Mouse (Mus musculus) limb, embryonic 13.5 days (tissue): ENCODE measurements around the gene Csf2. TPM values are rescaled to one million over a fixed set of nuclear protein-coding genes. Genes with fewer than 3 reads are reported as not detected.

Experiments
- ATAC-seq: fragments of 200-750 bp; cut with Nextera tagmentation; 2 replicates; pipeline ENCODE4 v1.8.0; 2017; ENCODE audit warnings: low read depth, moderate number of reproducible peaks, moderate TSS enrichment; ENCODE audit not compliant: low FRiP score
- H3K27ac ChIP-seq: fragments of 300-500 bp; sonication (generic); 2 replicates; pipeline ENCODE4 v1.5.1; 2015; ENCODE audit warnings: inconsistent platforms, mild to moderate bottlenecking, moderate library complexity
- H3K27me3 ChIP-seq: fragments of 300-500 bp; sonication (generic); 2 replicates; pipeline ENCODE4 v1.6.1; 2015; ENCODE audit warnings: mild to moderate bottlenecking, inconsistent platforms
- H3K36me3 ChIP-seq: fragments of 300-500 bp; sonication (generic); 2 replicates; pipeline ENCODE4 v1.6.1; 2015; ENCODE audit warnings: inconsistent platforms, mild to moderate bottlenecking, moderate library complexity
- H3K4me1 ChIP-seq: fragments of 300-500 bp; sonication (generic); 2 replicates; pipeline ENCODE4 v1.6.1; 2015; ENCODE audit warnings: inconsistent platforms
- H3K4me2 ChIP-seq: fragments of 300-500 bp; sonication (generic); replicated peaks from 2 replicates; pipeline ENCODE4 v1.6.1; 2015; ENCODE audit warnings: inconsistent platforms, mild to moderate bottlenecking, moderate library complexity
- H3K4me3 ChIP-seq: fragments of 300-500 bp; sonication (generic); 2 replicates; pipeline ENCODE4 v1.5.1; 2015; ENCODE audit warnings: moderate library complexity, mild to moderate bottlenecking, inconsistent platforms
- H3K9ac ChIP-seq: fragments of 300-500 bp; sonication (generic); 2 replicates; pipeline ENCODE4 v1.6.1; 2015; ENCODE audit warnings: mild to moderate bottlenecking, inconsistent platforms
- H3K9me3 ChIP-seq: fragments of 300-500 bp; sonication (generic); 2 replicates; pipeline ENCODE4 v1.6.1; 2016; ENCODE audit warnings: inconsistent platforms
- WGBS: fragments of 180-500 bp; shearing (Covaris S2); methylation state at CpG from one replicate; pipeline ENCODE4 v1.1.7; 2015; 5-methylcytosine and 5-hydroxymethylcytosine counted together
- polyA plus RNA-seq: library from polyadenylated mRNA; unstranded; fragments of >200 nt; fragmentation: Nextera tagmentation; extraction: Ambion mirVana; gene quantifications from 2 replicates; pipeline ENCODE4 v1.2.1, GENCODE M21; 2015

The Csf2 gene
- polyA plus RNA-seq, 1 experiment from 2014 or later: not detected

DNA sequence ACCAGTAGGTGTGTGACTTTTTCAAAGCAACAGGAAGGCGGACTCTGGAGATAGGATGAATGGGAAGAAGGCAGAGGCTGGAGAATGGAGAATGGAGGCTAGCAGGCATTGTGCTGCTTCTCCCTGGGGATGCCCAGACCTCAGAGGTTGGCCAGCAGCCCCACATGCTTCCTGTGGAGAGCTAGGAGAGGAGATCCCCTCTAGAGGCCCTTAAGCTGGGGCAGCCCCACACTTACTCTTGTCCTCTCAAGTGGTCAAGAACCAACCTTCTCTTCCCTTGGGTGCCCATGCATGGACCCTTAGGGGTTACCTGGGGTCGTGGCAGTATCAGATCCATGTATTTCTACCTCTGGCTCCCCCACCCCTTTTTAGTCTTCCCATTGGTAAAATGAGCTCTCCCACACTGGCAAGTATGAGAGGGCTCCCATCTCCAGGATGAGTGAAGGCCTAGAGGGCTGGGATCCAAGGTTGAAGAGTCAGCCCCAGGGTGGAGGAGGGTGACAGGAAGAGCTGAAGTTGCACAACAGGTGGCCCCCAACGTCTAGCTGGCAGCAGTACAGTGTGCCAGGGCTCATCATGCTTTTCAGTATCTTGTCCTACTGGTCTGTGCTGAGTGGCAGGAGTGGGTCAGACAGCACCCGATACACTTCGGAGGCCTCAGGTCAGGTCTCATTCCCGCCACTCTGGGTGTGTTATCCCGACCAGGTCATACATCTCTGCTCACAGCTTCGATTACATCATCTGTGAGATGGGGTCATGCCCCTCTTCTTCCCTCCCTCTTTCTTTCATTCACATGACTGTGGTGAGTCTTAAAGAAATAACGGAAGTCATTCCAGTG lies 25.6 kb downstream of the Csf2 start:
- Histone ChIP-seq H3K27me3 (no peaks in the 10 kb centered on the region), H3K9ac (no peak overlapping the region), H3K9me3 (no peaks in the 10 kb centered on the region), H3K4me1 (no peaks in the 10 kb centered on the region), H3K27ac (no peak overlapping the region), H3K4me2 (no peak overlapping the region), H3K36me3 (no peaks in the 10 kb centered on the region), H3K4me3 (no peak overlapping the region)
- 84% methylated on average over 9 of the region's 9 CpGs for WGBS
- ATAC-seq: no peak

DNA sequence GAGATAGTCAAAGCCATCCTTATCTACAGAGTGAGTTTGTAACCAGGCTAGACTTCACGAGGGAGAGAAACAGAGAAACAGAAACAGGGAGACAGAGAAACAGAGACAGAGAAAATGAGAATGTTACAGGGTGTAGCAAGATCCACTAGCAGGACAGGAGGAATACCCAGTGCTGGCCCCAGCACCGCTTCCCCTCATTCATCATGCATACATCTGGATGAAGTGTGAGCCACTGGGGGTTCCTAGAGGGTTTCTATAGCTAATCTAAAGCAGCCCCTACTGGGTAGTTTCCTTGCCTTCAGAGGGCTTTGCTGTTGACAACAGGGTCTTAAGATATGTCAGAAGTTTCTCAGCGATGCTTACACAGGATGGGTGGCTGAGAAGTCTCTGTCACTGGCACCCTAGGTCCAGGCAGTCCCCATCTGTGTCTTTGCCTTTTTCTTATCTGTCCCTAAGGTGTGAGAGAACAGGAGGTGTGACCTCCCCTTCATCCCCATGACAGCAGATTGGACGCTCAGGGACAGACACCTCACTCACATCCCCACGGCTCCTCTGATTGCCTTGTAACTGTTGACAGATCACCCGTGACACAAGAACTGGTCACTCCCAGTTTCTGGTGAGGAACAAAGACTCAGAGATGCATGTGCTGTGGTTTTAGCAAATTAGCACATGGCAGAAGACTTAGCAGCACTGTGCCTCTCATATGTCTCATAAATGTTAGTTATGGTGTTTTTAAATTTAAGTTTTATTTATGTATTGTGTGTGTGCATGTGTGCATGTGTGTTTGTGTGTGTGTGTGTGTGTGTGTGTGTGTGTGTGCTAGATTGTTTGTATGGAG lies 29.3 kb downstream of the Csf2 start:
- Histone ChIP-seq H3K27ac (no peak overlapping the region), H3K27me3 (no peaks in the 10 kb centered on the region), H3K4me1 (no peaks in the 10 kb centered on the region), H3K4me2 (no peak overlapping the region), H3K4me3 (no peak overlapping the region), H3K9me3 (no peaks in the 10 kb centered on the region), H3K36me3 (no peaks in the 10 kb centered on the region), H3K9ac (no peak overlapping the region)
- ATAC-seq: no peak
- 39% methylated on average over 6 of the region's 6 CpGs for WGBS

DNA sequence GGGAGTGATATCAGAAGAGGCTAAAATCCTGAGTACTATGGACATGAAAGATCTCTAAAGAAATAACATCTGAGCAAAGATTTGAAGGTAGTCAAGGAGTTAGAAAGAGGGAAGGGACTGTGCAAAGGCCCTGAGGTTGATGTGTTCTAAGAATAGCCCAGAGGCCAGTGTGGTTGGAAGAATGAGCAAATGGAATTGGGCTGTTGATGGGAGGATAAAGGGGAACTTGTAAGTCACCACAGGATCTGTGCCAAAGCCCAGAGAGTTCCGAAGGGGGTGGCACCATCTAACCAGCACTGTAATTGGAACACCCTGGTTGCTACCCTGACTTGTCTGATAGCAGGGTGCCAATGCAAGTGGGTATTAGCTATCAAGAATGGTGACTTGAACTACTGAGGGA lies 30.3 kb downstream of the Csf2 start:
- Histone ChIP-seq H3K36me3 (no peaks in the 10 kb centered on the region), H3K4me3 (no peak overlapping the region), H3K27ac (no peak overlapping the region), H3K4me1 (no peaks in the 10 kb centered on the region), H3K27me3 (no peaks in the 10 kb centered on the region), H3K9me3 (no peaks in the 10 kb centered on the region), H3K4me2 (no peak overlapping the region), H3K9ac (no peak overlapping the region)
- no peak for ATAC-seq
- WGBS: 92% methylated on average over 1 of the region's 1 CpGs

DNA sequence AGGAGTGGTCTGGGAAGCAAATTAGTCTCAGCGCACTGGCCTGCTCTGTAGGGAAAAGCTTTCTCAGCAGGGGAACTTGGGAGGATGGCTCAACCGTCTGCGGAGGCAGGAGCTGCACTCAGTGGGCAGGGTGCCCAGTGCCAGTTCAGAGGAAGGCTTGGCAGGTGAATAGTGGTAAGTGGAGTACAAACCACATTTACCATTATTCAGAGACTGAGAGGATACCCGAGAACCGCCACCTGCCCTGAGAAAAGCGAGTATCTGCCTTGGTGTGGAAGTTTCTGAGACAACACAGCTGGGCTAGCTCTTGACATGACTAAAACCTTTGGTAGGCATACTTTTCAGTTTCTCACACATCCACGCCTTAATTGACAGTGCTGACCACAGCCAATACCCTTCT lies 32.1 kb downstream of the Csf2 start:
- 62% methylated on average over 7 of the region's 7 CpGs for WGBS
- no peak overlapping the region for H3K27ac ChIP-seq
- H3K9me3 ChIP-seq: no peaks in the 10 kb centered on the region
- no peak overlapping the region for H3K4me3 ChIP-seq
- no peaks in the 10 kb centered on the region for H3K4me1 ChIP-seq
- H3K9ac ChIP-seq: no peak overlapping the region
- no peaks in the 10 kb centered on the region for H3K27me3 ChIP-seq
- H3K36me3 ChIP-seq: no peaks in the 10 kb centered on the region
- H3K4me2 ChIP-seq: no peak overlapping the region
- ATAC-seq: no peak

DNA sequence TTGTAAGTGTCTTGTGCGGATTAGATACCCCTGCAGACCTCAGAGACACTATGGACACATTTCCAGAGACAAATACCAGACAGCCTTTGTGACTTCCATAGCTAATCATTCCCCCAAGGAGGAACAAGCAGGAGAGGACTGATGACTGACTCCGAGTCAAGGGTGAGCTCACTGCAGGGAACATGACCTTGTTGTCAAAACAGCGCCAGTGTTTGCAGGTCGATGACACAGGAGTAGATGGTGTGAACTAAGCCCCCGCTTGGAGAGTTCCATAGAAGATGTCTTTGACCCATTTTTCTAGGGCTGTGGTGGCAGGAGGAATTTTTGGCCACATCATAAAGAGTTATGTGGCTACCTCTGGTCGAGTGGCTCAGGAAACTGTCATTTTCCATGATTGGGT lies 33.4 kb downstream of the Csf2 start:
- 74% methylated on average over 6 of the region's 6 CpGs for WGBS

DNA sequence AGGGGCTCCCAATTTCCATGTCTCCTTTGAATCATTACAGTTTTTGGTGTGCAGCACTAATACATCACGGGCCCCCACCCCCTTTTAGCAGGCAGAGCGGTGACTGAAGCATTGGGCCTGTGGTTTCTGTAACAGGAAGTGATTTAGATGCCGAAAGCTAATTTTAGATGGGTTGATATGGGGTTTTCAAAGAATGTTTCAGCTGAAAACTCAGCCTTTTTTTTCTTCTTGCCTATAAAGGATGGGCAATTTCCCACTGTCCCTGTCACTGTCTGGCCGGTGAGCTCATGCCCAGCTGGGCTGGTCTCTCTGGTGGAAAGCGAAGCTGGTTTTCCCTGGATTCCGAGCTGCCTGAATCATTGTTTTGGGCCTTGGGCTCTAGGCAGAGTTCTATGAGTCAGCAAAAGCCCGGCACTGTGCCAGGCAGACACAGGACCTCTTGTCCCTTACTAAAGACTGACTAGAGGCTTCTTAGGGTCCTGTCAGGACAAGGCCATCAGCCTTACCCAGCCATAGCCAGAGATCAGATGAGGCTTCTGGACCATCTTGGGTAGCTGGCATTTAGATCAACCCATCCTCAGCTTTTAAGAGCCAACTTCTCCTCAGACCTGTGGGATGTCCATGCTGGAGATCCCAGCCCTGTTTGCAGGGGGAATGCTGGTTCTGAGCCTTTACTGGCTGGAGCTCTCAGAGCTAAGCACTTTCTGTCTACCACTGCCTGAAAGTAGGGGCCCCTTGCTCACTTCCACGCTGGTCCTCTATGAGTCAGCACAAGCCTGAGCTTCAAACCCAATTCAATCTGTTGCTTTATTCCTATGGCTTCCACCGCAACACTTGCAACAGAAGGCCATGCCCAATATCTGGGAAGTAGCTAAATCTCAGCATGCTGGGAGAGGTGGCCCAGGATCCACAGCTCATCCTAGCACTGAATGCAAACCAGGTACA lies 34.7 kb downstream of the Csf2 start:
- Histone ChIP-seq H3K27me3 (no peaks in the 10 kb centered on the region), H3K36me3 (no peaks in the 10 kb centered on the region), H3K9me3 (no peaks in the 10 kb centered on the region), H3K27ac (no peak overlapping the region), H3K4me3 (no peak overlapping the region), H3K4me2 (no peak overlapping the region), H3K9ac (no peak overlapping the region), H3K4me1 (no peaks in the 10 kb centered on the region)
- 78% methylated on average over 9 of the region's 9 CpGs for WGBS
- no peak for ATAC-seq

More for the DNA sequence above, 33.4 kb downstream of the Csf2 start:
- H3K9ac ChIP-seq: no peak overlapping the region
- no peak for ATAC-seq
- no peak overlapping the region for H3K4me3 ChIP-seq
- H3K4me2 ChIP-seq: no peak overlapping the region
- no peak overlapping the region for H3K27ac ChIP-seq
- no peaks in the 10 kb centered on the region for H3K27me3 ChIP-seq
- H3K4me1 ChIP-seq: no peaks in the 10 kb centered on the region
- no peaks in the 10 kb centered on the region for H3K9me3 ChIP-seq
- H3K36me3 ChIP-seq: no peaks in the 10 kb centered on the region

DNA sequence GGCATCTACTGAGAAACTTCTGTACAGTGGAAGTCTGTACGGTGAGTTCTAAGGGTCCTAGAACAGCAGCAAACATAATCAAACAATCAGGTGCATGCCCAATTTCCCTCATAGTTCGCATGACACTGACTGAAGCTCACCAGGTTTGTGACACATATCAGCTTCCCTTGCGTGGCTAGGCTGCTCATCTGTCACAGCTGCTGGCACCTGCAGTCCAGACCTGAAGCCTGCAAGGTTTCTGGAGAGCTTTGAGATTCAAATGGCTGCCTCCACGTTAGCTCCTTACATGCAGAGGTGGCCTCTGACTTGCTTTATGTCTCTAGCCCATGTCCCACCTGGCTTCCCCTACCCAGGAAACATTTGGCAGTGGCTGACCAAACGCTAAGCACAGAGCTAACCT lies 35.8 kb downstream of the Csf2 start:
- H3K4me3 ChIP-seq: no peak overlapping the region
- 76% methylated on average over 5 of the region's 5 CpGs for WGBS
- no peak for ATAC-seq

DNA sequence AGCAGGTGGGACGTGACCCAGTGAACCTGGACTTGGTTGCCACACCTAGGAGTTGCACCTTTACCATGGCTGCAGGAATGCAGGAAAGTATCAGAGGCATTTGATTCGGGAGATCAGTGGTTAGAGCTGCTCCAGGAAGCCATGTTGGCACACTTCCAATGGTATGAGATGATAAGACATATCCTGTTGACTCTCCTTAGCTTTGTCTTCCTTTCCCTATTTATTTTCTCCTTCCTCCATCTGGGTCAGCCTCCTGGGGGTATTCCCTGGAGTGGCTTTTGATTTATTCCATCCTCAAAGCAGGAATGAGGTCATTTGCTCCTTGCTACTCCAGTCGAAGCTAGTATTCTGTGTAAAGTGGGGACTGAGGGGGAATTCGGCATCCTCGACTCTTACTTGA lies 42.5 kb downstream of the Csf2 start:
- no peak for ATAC-seq
- no peak overlapping the region for H3K27ac ChIP-seq
- no peaks in the 10 kb centered on the region for H3K36me3 ChIP-seq
- H3K4me2 ChIP-seq: no peak overlapping the region
- H3K4me1 ChIP-seq: no peaks in the 10 kb centered on the region
- no peak overlapping the region for H3K9ac ChIP-seq
- H3K27me3 ChIP-seq: no peaks in the 10 kb centered on the region
- no peaks in the 10 kb centered on the region for H3K9me3 ChIP-seq
- no peak overlapping the region for H3K4me3 ChIP-seq
- 73% methylated on average over 5 of the region's 5 CpGs for WGBS

More for the DNA sequence above, 35.8 kb downstream of the Csf2 start:
- no peaks in the 10 kb centered on the region for H3K4me1 ChIP-seq
- no peak overlapping the region for H3K4me2 ChIP-seq
- H3K9me3 ChIP-seq: no peaks in the 10 kb centered on the region
- H3K27me3 ChIP-seq: no peaks in the 10 kb centered on the region
- H3K9ac ChIP-seq: no peak overlapping the region
- no peaks in the 10 kb centered on the region for H3K36me3 ChIP-seq
- H3K27ac ChIP-seq: no peak overlapping the region

DNA sequence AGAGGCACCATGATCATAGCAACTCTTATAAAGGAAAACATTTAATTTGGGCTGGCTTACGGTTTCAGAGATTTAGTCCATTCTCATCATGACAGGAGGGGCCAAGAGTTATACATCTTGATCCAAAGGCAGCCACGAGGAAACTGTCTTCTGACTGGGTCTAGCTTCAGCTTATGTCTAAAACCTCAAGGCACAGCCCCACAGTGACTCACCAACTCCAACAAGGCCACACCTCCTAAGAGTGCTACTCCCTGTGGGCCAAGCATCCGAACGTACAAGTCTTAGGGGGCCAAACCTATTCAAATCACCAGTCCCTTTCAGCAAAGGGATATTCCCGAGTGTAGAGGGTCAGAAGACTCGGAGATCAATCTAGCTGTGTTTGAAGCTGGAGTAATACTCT lies 44.1 kb downstream of the Csf2 start:
- no peak for ATAC-seq
- Histone ChIP-seq H3K27me3 (no peaks in the 10 kb centered on the region), H3K4me2 (no peak overlapping the region), H3K4me3 (no peak overlapping the region), H3K36me3 (no peaks in the 10 kb centered on the region), H3K27ac (no peak overlapping the region), H3K4me1 (no peaks in the 10 kb centered on the region), H3K9ac (no peak overlapping the region), H3K9me3 (no peaks in the 10 kb centered on the region)
- 77% methylated on average over 6 of the region's 6 CpGs for WGBS

DNA sequence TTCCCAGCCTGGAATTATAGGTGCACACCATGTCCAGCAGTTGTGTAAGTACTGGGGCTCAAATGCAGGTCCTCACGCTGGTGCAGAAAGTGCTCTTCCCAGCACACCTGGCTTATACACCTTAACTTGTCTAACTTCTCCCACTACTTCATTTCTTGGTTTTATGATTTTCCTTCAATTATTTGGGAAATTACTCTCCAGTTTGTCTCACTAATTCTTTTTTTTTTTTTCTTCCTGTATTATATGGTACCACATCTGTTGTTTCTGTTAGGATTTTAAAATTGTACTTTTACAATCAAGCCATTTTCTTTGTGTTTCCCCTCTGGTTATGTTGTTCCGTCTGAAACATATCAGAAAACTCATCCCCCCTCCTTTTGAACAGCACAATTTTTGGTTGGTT lies 44.7 kb downstream of the Csf2 start:
- H3K27ac ChIP-seq: no peak overlapping the region
- no peak overlapping the region for H3K4me2 ChIP-seq
- WGBS: 82% methylated on average over 2 of the region's 2 CpGs
- no peaks in the 10 kb centered on the region for H3K27me3 ChIP-seq
- H3K9ac ChIP-seq: no peak overlapping the region
- no peaks in the 10 kb centered on the region for H3K9me3 ChIP-seq
- no peaks in the 10 kb centered on the region for H3K4me1 ChIP-seq
- H3K4me3 ChIP-seq: no peak overlapping the region
- H3K36me3 ChIP-seq: no peaks in the 10 kb centered on the region
- no peak for ATAC-seq

DNA sequence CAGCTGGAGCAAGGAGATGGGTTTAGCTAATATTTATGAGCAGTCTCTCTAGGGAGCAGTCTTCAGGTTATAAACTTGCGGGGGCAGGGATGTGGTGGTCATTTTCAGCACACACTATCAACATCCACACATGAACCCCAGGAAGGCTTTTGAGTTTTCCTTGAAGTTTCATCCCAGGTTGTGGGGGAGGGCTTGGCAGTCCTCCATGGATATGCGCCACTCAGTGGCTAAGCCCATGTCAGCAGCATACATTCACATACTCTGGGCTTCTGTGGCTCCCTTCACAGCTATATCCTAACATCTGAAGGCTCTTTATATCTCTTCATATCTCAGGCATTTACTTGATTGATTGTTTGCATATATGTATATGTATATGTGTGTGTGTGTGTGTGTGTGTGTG lies 46.3 kb downstream of the Csf2 start:
- Histone ChIP-seq H3K4me2 (no peak overlapping the region), H3K9ac (no peak overlapping the region), H3K9me3 (no peaks in the 10 kb centered on the region), H3K36me3 (no peaks in the 10 kb centered on the region), H3K4me3 (no peak overlapping the region), H3K27me3 (no peaks in the 10 kb centered on the region), H3K4me1 (no peaks in the 10 kb centered on the region), H3K27ac (no peak overlapping the region)
- WGBS: 65% methylated on average over 2 of the region's 2 CpGs
- ATAC-seq: no peak
